Mouse (Mus musculus) spleen, embryonic (tissue): ENCODE data around the gene Slc35b4.

Experiments used
- CTCF ChIA-PET: fragments of 350-600 bp; sonication (Branson Sonifier 250); formaldehyde crosslinking; loops from one replicate; lab custom pipeline; 2022; lab: Charles Lee

Slc35b4 gene

GRCm38 (mm10) chr6:34176864-34177247 is at the start of gene Slc35b4:
Gene Slc35b4, minus strand, starts transcription at chr6:34177111.
- CTCF ChIA-PET, result no interaction called here

DNA sequence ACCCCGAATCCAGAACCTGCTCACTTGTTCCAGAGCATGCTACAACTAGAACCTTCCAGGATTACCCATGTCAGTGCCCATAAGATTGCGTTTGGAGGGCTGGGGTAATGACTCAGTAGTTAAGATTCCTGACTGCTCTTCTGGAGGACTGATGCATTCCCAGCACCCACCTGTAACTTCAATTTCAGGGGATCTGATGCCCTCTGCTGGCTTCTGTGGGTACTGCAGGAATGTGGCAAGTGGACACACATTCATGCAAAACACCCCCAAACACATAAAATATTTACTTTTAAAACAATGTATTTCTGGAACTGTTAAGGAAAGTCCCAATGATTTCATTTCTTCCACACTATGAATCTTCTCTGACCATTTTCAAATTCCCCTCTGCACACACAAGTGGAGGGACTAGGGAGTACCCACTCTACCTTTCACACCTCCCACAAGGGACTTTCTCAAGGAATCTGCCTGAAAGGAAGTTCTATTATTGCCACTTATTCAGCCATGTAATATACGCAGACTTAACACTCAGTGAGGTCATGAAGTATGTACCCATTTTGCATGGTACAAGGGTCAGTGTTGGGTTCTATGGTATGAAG is 48.2 kb upstream of the Slc35b4 start:
- CTCF ChIA-PET, result no interaction called here

DNA sequence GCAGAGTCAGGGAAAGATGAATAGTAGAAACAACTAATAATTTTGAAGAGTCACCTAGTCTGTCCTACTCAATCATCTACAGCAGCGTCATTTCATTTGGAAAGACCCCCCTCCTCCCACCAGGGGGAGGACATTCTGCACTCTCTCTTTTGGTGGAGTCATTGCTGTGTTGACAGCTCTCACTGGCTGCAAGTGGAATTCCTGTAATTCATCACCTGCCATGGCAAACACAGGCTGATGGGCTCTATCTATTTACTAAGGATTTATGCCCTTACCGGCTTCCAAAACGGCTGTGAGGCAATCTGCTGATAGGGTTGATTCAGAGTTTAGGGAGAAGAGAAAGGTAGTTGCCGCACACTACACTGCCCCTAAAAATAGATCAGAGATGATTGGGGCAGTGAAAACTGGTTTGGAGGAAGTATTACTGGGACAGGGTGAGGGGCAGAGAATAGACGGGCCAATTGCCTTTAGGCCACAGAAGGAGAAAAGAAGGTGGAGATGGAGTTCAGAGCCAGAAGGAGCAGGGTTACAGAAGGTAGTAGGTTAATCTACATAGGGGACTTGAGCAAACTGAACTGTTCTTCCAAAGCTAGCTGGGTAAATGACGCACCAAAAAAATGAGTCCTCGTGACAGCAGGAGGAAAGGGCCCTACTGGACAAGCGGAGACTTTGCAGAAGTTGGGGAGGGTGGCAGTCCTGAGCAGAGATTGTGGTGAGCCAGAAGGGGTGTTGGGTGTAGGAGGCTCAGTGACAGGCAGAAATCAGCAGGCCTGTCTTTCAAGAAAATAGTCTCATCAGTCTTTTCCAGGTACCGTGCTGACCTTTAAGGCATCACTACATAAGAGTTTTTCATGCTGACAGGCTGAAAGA is 39.8 kb upstream of the Slc35b4 start:
- CTCF ChIA-PET, result no interaction called here

- CTCF ChIA-PET, result no interaction called here
Measured at GRCm38 (mm10) chr6:34205754-34206153, 28.8 kb upstream of the Slc35b4 start.

DNA sequence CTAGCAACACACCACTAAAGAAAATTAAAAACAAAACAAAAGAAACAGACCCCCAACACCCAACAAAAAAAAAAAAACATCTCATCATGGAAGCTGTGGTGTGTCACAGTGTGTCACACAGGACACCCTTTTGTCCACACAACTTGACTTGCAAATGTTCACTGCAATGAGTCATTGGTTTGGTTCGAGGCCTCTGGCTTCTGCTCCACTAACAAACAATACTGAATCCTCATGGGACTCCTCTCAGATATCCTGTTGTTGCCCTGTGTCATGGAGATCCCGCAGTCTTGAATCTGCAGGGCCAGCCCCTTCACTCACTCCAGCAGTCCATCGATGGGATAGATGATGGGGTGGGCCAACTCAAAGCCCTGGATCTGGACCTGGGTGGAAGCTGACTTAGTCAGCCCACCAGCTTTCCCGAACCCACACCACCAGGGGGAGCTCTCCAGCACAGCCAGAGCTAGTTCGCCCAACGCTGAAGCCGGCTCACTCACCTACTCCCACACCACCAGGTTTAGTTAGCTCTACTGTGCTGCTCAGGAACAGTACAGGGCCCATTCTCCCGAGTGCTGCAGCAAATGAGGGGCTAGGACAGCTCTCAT is 28.2 kb upstream of the Slc35b4 start:
- CTCF ChIA-PET, result interaction anchor here (0.7 kb wide), 1 partner anchor 15 kb away, joined by 3 read pairs; no protein-coding TSS in a partner anchor

GRCm38 (mm10) chr6:34203503-34203902 is 26.6 kb upstream of the Slc35b4 start:
- CTCF ChIA-PET, result no interaction called here

DNA sequence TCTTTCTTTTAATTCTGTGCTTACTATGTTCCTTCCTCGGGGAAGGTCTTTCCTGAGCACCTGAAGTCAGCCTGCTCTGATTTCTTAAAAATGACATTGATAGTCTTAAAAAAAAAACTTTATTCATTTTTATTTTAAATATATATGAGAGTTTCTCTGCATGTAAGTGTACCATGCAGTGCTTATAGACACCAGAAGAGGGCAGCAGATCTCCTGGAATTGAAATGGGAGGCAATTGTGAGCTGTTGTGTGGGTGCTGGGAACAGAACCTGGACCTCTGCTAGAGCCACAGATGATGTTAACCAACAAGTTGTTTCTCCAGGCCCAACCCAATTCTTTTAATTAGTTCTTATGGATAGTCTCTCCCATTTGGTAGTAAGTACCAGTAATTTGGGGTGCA is 18.1 kb upstream of the Slc35b4 start:
- CTCF ChIA-PET, result no interaction called here

DNA sequence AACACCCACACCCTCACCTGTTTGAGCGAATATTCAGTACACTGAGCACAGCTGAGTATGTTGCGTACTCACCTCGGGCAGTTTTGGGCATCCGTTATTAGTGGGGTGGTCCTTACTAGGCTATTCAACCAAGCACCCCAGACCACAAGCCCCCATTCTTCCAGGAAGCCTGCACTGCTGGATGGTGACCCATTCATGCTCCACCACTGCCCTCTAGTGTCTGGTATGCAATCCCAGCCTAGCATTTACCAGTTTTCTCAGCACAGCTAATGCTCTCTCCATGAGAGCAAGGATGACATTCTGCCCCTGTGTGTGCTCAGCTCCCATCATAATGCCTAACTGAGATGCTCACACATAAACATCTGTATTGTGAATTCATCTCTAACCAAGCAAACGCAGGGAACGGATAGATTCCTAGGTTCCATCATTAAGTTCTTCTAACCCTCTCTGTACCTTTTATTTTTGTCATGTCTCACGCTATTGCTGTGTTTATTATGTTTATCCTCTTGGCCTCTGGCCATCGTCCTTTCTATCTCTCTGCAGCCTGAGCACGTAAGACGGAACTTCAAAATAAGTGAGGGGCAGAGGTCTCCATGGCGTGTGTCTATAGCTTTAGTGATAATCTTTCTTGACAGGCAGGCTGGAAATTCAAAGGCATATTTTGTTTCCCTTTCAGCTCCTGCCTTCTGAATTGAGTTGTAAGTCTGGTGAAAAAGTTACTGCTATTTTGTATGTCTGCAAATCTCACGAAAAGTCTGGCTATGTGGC is 17.0 kb upstream of the Slc35b4 start:
- CTCF ChIA-PET, result interaction anchor here (0.5 kb wide), 1 partner anchor 14 kb away, joined by 3 read pairs; no protein-coding TSS in a partner anchor

- CTCF ChIA-PET, result no interaction called here
Measured at GRCm38 (mm10) chr6:34191401-34191800, 14.5 kb upstream of the Slc35b4 start.

GRCm38 (mm10) chr6:34189494-34189893 is 12.6 kb upstream of the Slc35b4 start:
- CTCF ChIA-PET, result interaction anchor here (0.5 kb wide), 1 partner anchor 15 kb away, joined by 3 read pairs; no protein-coding TSS in a partner anchor

DNA sequence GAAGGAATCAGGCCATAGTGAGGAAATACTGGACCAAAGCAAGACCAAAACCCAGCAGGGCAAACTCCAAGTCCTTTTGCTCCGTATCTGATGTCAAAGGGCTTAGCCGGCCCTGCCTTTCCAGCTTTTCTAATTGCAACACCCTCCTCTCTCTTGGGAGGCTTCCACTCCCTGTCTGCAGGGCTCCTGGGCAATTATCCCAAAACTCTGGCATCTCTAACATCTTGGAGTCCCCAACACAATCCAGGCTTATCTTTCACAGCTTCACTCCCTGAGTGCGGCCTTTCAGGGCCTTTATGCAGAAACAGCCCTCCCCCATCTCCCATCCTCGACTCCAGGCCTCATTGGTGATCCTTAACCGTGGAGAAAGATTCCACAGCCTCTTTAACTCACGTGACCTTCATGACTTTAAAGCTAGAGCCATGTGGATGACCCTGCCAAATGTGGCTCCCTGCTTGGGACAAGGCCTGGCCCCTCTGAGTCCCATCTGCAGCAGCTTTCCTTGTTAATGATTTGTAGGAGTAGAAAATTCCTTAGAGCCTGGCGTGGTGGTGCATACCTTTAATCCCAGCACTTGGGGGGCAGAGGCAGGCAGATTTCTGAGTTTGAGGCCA is 11.2 kb upstream of the Slc35b4 start:
- CTCF ChIA-PET, result no interaction called here

GRCm38 (mm10) chr6:34187273-34187863 is 10.5 kb upstream of the Slc35b4 start:
- CTCF ChIA-PET, result interaction anchor here (0.6 kb wide), 1 partner anchor 90 kb away, joined by 3 read pairs; no protein-coding TSS in a partner anchor

- CTCF ChIA-PET, result no interaction called here
Measured at GRCm38 (mm10) chr6:34183326-34183725, 6.4 kb upstream of the Slc35b4 start.

DNA sequence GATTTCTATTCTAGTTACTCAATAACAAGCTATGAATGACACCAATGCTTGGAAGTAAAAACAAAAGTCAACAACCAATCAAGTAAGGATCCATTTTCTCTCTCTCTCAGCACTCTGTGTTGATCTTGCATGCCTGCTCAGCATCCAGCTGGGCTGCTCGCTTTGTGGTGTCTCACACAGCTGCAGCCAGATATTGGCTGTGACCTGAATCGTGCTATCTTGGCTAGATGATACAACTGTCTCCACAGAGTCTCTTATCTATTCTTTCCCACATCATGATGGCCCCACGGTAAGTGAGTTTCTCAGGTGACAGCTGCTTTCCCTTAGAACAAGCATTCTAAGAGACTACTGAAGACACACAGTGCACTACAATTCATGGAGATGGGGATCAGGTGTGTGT is 5.0 kb upstream of the Slc35b4 start:
- CTCF ChIA-PET, result interaction anchor here (0.7 kb wide), 1 partner anchor 1117 kb away, joined by 3 read pairs; no protein-coding TSS in a partner anchor

- CTCF ChIA-PET, result no interaction called here
Measured at GRCm38 (mm10) chr6:34179911-34180310, 3.0 kb upstream of the Slc35b4 start.

DNA sequence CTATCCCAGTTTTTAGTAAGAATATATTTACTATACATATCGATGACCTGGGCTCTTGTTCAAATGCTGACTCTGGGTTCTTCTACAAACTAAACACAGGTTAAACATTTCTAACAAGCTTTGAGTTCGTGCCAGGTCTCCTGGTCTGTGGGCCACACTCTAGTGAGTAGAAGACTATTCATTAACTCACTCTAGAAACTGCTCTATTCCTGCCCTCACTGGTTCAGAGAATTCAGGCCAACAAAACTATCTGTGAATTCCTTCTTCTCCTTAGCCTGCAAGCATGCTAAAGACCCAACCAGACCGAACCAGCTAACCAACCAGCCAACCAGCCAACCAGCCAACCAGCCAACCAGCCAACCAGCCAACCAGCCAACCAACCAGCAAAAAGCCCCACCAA is 2.1 kb upstream of the Slc35b4 start:
- CTCF ChIA-PET, result no interaction called here

DNA sequence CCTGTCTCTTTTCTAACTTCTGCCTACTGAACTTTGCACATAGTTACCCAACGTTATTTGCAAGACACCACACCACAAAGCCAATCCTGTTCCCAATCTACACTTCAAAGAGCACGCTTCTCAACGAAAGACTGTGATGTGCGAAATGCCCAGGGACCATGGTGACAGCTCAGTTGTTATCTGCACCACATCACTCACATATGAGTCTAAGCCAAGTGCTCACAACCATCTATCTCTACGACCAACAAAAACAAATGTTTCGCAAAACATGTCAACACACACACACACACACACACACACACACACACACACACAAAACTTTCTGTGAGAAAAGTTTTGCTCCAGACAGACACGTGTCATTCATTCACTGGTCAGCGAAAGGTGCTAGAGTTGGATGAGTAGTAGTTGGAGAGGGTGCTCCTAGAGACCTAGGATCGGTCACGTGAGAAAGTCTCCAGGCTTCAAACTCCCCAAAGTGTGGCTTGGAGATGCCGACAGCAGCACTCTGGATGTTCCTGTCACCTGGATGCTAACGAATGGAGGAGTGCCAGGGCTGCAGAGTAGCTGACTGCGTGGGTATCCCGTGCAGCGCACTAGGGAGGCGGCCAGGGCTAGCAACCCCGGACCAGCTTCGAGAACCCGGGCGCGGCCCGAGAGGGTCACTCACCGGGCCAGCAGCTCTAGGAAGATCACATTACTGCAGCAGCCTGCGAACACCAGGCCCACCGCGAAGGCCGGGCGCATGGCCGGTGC is 624 bp downstream of the Slc35b4 start:
- CTCF ChIA-PET, result no interaction called here

DNA sequence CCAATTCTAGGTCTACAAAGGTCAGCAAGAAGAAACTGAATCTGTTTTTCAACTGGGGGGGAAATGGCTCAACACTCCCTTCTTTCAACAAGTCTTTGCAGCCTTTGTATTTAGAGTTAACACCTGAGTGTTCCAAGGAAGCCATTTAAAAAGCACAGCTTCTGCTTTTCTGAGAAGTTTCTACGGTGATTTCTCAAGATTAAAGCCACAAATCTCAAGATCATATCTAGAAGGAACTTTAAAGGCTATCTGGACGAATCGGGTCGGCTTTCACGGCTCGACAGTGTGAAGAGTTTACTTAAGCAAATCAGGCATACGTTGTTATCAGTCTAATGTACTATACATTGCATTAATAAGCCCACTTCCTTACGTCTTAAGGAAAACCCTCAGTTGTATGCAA is 2.2 kb downstream of the Slc35b4 start:
- CTCF ChIA-PET, result interaction anchor here (0.7 kb wide), 1 partner anchor 359 kb away, joined by 6 read pairs; no protein-coding TSS in a partner anchor

DNA sequence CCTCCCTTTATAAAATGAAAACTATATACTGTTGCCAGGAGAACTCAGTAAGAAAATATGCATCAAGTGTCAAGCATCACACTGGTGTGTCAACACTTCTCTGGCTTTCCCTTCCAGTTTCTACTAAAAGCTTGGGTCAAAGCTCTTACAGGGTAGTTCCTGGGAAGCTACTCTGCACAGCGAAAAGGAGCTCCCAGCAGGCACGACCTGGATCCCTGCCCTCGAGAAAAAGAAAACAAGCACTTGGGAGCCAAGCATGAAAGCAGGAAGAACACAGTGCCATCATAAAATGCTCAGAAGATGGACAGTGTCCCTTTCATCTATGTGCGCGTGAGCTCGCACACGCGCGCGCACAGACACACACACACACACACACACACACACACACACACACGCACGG is 3.7 kb downstream of the Slc35b4 start:
- CTCF ChIA-PET, result no interaction called here
